Mouse (Mus musculus) T-helper 17 cell (primary cell): ENCODE data around the gene Thra.

Experiments
- in situ Hi-C, 2 experiments: fragments of 300-600 bp; cut with MboI, MseI; formaldehyde crosslinking; loops; 1 replicate in 1 of 2; 2 replicates in 1 of 2; pipeline ENCODE4 v1.15.1; 2025; ENCODE audit warnings: high pct_unique_total_duplicates in 2 of 2

Thra gene

GRCm38 (mm10) chr11:98774582-98775347 is 34.3 kb downstream of the Thra start, which contains the start of gene Nr1d1:
Gene Nr1d1 (minus strand): TSS chr11:98775333.
- in situ Hi-C loops = loop anchor here (5.0 to 25.0 kb wide), 4 partner anchors 300 to 1637 kb away; no protein-coding TSS in a partner anchor

GRCm38 (mm10) chr11:98775348-98776051 is 35.1 kb downstream of the Thra start:
- in situ Hi-C loops = loop anchor here (5.0 to 25.0 kb wide), 4 partner anchors 301 to 1638 kb away; no protein-coding TSS in a partner anchor

- in situ Hi-C loops = loop anchor here (5.0 to 25.0 kb wide), 4 partner anchors 301 to 1639 kb away; no protein-coding TSS in a partner anchor
These were observed 35.8 kb downstream of the Thra start for GRCm38 (mm10) chr11:98776052-98776764.

DNA sequence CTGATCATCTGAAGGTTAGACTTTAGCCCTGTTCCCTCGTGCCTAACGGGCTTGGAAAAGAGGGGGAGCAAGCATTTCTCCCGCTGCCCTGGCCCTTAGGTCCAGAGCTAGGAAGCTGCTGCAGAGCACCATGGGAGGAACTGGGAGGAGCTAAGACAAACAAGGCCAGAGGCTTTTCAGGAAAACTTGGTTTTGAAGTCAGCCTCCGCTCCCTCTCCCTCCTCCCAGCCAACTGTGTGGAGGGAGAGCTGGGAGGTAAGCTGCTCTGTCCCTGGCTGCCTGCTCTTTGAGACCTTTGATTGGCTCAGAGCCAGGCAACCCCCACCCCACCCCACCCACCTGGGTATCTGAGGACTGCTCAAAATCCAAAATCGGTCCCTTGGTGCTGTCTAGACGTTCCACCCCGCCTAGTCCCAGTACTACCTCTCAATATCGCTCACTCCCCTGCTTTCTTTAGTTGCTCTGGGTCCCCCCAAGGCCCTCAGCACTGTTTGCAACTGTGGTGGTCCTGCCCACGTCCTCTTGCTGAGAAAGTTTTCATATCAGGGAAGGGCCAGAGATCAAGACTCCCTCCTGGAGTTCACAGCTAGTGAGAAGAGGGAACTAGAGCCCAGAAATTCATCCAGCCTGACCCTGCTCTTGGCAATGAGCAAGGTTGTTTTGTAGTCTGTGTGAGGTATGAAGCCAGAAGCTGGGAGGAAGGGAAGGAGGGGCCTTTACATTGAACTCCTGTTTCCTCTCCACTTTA is 36.6 kb downstream of the Thra start:
- in situ Hi-C loops = loop anchor here (5.0 to 25.0 kb wide), 4 partner anchors 302 to 1640 kb away; no protein-coding TSS in a partner anchor

- in situ Hi-C loops = loop anchor here (5.0 to 25.0 kb wide), 4 partner anchors 303 to 1641 kb away; no protein-coding TSS in a partner anchor
These were observed 37.5 kb downstream of the Thra start for GRCm38 (mm10) chr11:98777888-98778287.

DNA sequence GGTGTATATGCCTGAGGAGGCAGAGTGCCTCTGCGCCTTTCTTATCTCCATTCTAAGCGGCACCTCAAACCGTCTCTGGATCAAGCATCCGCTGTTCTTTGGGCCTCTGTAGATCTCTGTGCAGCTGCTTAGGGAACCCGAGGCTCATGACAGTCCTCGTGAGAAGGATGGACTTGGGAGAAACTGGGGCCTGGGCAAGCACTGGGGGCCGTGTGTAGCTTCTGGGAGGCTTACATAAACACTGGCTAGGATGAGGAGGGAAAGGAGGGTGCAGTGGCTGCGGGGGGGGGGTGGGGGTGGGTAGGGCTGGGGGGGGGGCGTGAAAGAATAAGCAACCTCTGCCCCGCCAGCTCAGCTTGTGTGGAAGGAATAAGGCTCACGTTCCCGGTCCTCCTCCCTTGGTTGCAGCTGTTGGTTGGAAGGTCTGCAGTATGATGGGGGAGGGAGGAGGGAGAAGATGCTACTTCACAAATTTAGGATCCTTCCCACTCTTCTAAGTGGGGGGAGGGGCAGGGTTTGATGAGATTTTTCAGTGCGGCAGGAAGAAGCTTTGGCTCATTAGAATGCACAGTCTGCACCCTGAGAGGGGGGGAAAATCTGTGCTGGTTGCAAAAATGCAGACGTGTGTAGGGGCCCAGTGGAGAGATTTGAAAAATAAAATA is 41.5 kb downstream of the Thra start:
- in situ Hi-C loops = loop anchor here (10.0 to 25.0 kb wide), 2 partner anchors 47 to 1645 kb away; no protein-coding TSS in a partner anchor

DNA sequence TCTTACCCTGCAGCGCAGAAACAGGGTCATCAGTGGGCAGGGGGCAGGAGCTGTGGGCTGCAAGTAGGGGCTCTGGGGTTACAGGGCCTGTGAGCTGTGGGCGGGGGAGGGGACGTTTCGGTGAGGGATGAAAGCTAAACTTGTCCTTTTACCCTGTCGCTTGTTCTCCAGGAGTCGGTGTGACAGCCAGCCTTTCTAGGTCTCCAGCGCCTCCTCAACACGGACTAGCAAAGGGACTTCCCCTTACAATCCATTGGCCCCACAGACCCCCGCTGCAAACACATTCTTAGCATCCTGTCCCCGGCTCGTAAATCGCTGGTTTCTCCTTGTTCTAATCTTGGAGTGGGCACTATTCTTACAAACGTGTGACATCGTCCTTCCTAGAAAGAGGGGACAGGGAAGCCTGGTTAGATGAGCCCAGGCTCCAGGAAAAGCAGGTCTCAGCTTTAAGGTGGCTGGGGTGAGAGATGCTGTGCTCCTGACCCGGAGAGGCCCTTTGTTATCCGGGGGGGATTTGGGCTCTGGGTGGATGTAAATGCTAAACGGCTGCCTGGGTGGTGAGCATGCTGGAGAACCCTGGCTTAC is 42.3 kb downstream of the Thra start:
- in situ Hi-C loops = loop anchor here (10.0 to 25.0 kb wide), 2 partner anchors 48 to 1645 kb away; no protein-coding TSS in a partner anchor

DNA sequence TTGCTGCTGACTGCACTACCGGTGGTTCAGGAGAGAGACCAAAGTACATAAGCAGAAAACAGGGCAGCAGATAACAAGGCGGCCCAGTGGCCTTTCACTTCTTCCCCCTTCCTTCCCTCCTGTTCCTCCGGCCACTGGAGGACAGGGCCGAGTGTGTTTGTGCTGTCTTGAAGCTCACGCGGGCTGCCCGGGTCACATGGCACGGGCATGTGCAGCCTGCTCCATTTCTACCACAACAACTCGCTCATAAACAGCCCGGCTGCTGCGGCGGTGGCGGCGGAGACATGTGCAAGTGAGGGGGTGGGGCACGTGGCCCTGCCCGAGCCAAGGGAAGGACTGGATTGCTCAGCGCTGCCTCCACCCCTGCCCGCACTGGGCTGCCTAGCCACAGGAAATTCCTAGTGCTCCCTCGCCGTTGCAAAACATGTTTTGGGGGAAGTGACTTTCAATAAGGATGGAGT is 42.8 kb downstream of the Thra start:
- in situ Hi-C loops = loop anchor here (10.0 to 25.0 kb wide), 2 partner anchors 48 to 1646 kb away; no protein-coding TSS in a partner anchor

- in situ Hi-C loops = loop anchor here (10.0 to 25.0 kb wide), 2 partner anchors 49 to 1647 kb away; no protein-coding TSS in a partner anchor
These were observed 43.7 kb downstream of the Thra start for GRCm38 (mm10) chr11:98784139-98784538.

DNA sequence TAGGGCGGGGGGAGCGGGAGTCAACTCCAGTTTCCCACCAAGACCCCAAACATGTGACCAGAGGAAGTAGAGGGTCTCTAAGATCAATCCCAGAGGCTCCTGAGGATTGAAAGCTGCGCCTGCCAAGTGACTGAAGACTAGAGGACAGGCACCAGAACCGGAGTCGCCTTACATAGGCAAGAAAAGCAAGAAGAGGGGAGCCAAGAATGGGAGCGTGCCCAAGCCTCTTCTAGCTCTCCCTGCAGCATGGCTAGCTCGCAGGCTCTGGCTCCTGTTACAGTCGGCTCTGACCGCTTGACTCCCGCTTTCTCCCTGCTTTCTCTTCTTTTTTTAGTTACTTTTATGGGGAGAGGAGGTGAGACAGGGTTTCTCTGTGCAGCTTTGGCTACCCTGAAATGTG is 44.8 kb downstream of the Thra start:
- in situ Hi-C loops = loop anchor here (5.0 to 25.0 kb wide), 5 partner anchors 43 to 1648 kb away; partner anchors contain the start of genes Csf3 (in 1 of the 2) and Thra (in 1 of the 2)

GRCm38 (mm10) chr11:98785772-98786281 is 45.4 kb downstream of the Thra start:
- in situ Hi-C loops = loop anchor here (5.0 to 25.0 kb wide), 5 partner anchors 44 to 1649 kb away; partner anchors contain the start of genes Csf3 (in 1 of the 2) and Thra (in 1 of the 2)

GRCm38 (mm10) chr11:98786359-98787214 is 46.1 kb downstream of the Thra start:
- in situ Hi-C loops = loop anchor here (5.0 to 25.0 kb wide), 5 partner anchors 44 to 1649 kb away; partner anchors contain the start of genes Csf3 (in 1 of the 2) and Thra (in 1 of the 2)

- in situ Hi-C loops = loop anchor here (5.0 to 25.0 kb wide), 5 partner anchors 45 to 1650 kb away; partner anchors contain the start of genes Csf3 (in 1 of the 2) and Thra (in 1 of the 2)
These were observed 46.8 kb downstream of the Thra start for GRCm38 (mm10) chr11:98787229-98787628.

- in situ Hi-C loops = loop anchor here (5.0 to 25.0 kb wide), 5 partner anchors 45 to 1650 kb away; partner anchors contain the start of genes Csf3 (in 1 of the 2) and Thra (in 1 of the 2)
These were observed 47.3 kb downstream of the Thra start for GRCm38 (mm10) chr11:98787691-98788090.

DNA sequence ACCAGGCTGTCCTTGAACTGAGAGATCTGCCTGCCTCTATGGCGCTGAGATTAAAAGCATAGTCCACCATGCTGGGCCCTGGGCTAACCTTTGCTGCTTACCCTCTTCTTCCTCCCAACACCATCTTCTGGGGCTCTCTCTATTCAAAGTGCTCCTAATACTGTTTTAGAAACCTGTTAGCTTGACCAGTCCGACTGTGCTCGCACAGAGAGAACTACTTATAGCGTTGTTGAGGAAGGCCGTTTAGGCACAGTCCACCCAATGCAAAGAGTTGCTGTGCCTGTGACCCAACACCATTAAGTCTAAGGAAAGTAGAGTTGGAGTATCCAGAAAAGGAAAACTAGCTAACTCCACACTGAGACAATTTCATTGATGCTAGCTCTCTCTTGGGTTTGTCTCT is 47.7 kb downstream of the Thra start:
- in situ Hi-C loops = loop anchor here (5.0 to 25.0 kb wide), 5 partner anchors 46 to 1651 kb away; partner anchors contain the start of genes Csf3 (in 1 of the 2) and Thra (in 1 of the 2)

DNA sequence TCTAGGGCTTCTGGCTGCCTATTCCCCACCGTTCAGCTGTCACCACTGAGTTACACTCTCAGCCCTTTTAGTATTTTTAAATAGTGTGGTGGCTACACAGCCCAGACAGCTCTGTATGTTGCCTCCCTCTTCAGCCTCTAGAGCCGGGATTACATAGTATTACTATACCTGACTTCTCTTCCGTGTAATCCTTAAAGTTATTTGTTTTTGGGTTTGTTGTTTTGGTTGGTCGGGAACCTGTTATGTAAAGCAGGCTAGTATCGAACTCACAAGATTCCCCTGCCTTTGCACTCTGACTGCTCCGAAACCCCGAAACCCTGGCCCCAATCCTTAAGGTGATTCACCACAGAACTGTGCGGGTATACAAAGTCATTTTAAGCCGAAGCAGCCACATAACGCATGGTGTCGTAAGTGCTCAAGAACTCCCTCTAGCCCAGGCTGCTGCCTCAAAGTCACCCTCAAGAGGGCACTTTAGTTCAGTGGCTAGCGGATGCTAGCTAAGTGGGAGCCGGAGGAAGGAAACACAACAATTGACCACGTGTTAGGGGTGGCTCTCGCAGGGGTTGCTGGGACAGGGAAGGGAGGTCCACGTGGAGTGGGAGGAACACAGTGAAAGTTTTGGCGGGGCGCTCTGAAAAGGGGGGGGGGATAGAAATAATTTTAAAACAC is 48.2 kb downstream of the Thra start:
- in situ Hi-C loops = loop anchor here (5.0 to 25.0 kb wide), 5 partner anchors 46 to 1651 kb away; partner anchors contain the start of genes Csf3 (in 1 of the 2) and Thra (in 1 of the 2)
